Mouse (Mus musculus): Measurements from ENCODE around the gene Pax4.

Pax4 gene

DNA sequence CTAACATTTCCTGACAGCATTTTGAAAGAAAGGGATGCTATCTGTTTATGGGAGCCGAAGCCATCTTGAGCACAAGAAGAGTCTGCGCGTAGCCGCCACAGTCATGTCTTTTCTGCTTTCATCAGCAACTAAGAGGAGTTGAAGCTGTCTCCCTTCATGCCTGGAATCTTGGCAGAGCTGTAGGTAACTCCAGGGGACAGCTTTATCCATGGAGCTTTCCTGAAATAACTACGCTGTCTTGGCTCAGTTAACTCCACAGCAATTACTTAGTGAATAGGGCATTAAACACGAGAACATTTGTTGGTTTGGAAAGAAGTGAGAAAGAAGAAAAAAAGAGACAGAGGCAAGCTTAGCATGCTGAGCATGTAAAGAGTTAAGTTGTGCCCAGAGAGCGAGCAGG is 1.2 kb downstream of the Pax4 start:
- no peak for DNase-seq (ENCODE audit: low read depth, low spot score)

DNA sequence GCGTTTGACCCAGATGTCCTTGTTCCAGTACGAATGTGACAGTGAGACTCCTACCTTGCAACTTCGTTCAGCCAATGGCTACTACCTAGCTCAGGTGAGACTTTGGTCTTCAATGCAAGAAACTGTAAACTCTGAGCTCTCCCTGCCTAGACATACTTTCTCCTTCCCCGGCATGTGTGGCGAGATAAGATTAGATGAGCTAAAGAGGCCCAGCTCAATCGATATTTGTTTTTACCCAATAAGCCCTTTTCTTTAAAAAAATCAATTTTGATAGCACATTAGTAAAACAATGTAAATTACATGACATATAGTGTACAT is 17.7 kb downstream of the Pax4 start:
- DNase-seq (ENCODE audit: low read depth, low spot score): no peak

DNA sequence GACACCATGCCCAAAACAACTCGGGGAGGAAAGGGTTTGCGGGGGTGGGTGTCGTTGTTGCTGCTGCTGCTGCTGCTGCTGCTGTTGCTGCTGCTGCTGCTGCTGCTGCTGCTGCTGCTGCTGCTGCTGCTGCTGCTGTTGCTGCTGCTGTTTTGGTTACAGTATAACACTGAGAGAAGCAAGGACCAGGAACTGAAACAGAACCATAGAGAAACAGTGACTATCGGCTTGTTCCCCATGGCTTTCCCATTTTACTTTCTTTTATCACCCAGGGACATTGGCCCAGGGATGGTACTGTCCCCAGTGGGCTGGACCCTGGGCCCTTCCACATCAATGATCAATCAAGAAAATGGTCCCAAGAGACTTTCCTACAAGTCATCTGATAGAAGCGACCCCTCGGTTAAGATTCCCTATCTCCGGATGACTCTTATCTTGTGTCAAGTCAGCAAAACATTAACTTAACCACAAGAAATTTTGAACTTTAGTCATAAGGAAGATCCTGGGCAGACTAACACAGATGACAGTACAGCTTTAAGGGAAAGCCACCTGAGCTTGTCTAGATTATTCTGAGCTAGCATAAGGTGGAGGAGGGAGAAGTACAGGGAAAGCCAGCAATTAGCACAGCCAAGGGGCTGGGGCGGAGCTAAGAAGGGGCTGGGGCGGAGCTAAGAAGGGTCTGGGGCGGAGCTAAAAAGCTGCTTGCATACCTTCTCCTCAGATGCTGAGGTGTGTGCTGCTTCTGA is 18.2 kb downstream of the Pax4 start:
- peak; percentile 69 for DNase-seq (ENCODE audit: low read depth, low spot score)

DNA sequence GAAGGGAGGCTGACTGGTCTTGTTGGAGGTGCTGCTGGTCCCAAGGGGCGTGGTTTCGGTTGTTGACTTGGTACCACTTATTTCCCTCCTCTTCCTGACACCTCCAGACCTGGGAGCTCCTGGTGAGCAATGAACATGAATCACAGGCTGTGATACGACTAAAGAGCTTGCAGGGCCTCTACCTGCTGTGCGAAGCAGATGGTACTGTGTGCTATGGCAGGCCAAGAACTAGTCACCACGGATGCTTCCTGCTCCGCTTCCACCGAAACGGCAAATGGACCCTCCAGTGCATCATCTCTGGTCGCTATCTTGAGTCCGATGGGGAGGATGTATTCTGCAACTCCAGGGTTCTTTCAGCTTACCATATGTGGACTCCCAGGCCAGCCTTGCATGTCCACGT is 19.3 kb downstream of the Pax4 start:
- DNase-seq (ENCODE audit: low read depth, low spot score): no peak

DNA sequence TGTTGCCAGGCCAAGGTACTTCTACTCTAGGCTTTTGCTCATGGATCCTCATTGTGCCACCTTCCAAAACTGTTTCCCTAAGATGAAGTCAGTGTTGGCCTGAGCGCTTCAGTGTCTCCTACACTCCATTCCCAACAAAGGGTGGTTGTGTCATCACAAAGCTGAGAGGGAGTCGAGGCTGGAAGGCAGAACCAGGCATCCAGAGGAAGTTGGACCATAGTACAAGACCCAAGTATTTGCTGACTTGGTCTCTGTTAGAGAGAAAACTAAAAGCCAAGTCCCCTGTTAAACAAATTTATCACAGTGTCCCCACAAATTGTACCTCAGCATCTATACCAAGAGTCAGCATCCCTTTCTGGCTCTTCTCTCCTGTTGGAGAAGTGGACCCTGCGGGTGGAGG is 20.9 kb downstream of the Pax4 start, which contains the start of gene Gcc1:
TSS of gene Gcc1 (minus strand) at position 101 of the 400 bp plus-strand sequence.
- DNase-seq (ENCODE audit: low read depth, low spot score): no peak

DNA sequence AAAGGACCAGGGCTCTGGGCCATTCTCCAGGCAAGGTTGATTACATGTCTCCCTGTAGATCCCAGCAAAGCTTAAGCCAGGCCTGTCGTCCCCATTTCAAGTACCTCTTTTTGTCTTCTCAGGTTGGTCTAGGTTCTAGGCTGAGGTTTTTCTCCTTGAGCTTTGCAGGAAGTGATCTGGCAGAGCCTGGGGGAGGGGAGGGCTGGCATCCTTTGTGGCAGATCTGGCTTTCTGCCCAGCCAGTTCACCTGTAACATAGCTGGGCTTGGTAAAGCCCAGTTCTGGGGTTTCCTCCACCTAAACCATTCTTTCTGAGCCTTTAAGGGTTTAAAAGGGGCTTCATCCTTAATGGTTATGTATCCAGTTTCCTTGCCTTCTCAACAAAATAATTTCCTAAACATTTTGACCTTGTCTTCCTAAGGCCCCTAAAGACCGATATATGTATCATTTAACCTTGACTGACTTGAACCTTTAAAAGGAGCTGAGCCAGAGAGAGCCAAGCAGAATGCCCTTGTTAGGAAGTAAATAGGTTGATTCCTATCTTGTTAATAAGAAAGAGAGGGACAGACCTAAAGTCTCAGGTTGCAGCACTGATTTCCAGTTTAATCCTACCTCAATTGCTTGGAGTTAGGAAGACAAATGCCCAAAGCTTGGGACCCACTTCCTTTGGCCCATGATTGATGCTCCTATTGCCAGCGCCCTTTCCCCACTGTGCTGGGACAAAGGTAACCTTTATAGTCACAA is 21.9 kb downstream of the Pax4 start, which contains the start of gene Fscn3:
TSS of gene Fscn3 (plus strand) at position 694 of the 744 bp plus-strand sequence.
- no peak for DNase-seq (ENCODE audit: low read depth, low spot score)

DNA sequence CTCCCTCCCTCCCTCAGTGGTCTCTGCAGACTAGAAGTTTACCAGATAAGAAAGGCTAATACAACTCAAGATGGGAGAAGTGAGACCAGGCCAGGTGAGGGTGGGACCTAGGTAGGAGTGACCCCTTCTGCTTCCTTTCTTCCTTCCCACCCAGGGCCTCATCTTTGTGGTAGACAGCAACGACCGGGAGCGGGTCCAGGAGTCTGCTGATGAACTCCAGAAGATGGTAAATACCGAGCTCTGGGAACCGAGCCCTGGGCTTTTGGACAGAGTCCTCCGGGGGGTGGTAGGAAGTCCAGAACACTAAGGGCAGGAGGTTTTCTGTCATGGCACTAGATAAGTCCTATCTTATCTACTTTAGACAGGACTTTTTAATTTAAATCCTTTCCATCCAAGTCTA is 24.1 kb downstream of the Pax4 start:
- DNase-seq (ENCODE audit: low read depth, low spot score): no peak

DNA sequence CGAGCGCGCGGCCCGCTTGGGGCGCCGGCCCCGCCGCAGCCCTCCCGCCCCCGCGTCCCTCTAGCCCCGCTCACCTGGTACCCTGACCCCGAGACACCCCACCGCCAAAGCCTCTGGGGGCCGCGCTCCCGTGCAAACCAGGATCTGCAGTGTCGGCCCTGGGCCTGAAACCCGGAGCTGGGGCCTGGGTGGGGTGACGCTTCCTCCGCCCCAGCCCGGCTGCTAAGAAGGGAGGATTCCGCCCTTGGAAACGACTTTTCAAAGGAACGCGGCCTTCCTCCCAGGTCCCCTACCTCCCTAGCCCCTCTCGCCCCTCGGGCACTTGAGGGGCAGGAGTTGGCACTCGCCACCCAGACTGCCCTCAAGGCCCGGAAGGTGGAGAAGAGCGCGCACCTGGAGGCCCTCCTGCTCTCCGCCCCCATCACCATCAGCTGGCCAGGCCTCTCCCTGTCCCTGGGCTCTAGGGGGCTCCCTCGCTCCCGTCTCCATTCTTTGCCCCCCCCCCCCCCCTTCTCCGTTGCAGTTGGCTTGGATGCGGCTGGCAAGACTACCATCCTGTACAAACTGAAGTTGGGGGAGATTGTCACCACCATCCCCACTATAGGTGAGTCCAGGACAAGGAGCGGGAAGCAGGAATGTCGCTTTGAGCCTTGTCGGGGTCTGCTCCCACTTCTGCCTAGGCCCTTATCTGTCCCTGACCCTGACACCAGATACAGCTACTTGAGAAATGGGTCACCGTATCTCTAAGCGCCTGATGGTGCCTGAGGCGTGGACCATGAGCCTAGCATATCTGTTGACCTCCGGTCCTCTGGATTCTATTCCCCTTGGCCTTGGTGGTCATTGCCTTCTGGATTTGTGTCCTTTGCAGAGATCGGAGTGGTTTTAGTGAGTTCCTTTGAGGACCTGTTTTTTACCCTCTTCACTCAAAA is 25.1 kb downstream of the Pax4 start:
- DNase-seq (ENCODE audit: low read depth, low spot score): peak; percentile 50

DNA sequence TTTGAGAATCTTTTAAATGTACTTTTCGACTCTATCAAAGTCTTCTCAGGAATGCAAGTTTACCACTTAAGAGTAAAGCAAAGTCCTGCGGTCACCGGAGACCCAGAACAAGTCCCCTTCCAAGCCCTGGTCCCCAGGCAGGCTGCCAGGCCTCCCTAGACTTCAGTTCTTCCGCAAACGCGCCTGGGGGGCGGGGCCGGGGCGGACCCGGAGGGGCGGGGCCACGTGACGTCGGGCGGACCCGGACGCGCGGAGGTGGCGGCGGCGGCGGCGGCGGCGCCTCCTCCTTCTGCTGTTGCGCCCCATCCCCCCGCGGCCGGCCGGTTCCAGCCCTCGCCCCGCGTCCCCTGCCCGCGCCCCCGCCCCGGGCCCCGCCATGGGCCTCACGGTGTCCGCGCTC is 25.8 kb downstream of the Pax4 start, which contains the start of gene Arf5:
TSS of gene Arf5 (plus strand) at position 248 of the 400 bp plus-strand sequence.
- DNase-seq (ENCODE audit: low read depth, low spot score): peak; percentile 86

DNA sequence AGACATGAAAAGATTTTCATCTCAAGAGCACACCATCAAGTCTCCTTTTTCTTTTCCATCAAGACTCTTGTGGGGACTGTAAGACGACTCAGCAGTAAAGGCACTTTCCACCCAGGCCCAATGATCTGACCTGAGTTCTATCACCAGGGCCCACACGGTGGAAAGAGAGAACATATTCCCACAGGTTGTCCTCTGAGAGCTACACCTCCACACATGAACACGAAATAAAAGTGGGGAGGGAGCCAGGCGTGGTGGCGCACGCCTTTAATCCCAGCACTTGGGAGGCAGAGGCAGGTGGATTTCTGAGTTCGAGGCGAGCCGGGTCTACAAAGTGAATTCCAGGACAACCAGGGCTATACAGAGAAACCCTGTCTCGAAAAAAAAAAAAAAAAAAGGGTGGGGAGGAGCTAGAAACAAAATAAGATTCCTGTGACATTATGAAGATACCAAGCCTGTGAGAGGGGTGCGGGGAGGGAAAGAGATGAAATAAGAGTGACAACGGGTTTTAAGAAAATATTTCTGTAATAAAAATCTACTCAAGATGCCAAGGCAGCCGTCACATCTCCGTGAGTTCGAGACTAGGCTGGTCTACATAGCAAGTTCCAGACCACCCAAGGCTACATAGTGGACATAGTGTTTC is 26.4 kb downstream of the Pax4 start:
- no peak for DNase-seq (ENCODE audit: low read depth, low spot score)

DNA sequence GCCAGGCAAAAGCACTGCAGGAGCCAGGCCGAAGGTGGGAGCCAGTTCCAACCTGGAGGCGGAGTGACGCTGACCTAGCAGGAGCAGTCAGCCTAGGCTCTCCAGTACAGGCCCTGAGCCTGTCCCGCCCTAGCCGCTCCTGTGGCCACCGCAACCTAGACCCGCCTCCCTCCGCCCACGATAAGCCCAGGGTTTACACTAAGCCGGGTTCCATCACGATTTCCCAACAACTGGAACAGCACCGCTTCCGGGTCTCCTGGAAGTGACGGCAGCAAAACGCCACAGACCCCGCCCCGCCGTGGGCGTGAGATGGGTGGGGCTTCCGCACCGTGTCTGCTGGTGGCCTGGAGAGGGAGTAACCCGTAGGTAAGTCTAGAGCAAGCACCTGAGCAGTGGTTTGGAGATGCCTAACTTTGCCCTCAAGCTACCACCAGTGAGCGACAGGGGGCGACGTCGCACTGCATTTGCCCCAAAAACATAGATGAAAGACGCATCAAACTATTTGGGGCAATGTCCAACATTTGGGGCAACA is 27.6 kb downstream of the Pax4 start:
- DNase-seq (ENCODE audit: low read depth, low spot score): peak; percentile 97

DNA sequence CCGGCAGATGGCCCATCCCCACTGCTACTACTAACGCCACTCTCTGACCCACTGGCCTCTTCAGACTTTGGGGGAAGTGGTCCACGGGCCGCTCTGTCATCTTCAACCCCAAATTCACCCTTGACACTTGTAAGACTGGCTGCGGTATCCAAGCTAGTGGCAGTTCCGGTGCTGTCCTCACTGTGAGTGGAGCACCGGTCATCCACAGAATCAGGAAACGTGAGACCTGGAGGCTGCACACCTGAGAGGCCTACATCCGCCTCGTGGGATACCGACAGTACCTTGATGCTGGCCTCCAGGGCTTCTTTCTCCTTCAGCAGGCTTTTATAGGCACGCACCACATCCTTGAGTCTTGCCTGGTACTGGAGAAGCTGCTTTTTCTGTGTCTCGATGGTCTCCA is 28.3 kb downstream of the Pax4 start:
- no peak for DNase-seq (ENCODE audit: low read depth, low spot score)

DNA sequence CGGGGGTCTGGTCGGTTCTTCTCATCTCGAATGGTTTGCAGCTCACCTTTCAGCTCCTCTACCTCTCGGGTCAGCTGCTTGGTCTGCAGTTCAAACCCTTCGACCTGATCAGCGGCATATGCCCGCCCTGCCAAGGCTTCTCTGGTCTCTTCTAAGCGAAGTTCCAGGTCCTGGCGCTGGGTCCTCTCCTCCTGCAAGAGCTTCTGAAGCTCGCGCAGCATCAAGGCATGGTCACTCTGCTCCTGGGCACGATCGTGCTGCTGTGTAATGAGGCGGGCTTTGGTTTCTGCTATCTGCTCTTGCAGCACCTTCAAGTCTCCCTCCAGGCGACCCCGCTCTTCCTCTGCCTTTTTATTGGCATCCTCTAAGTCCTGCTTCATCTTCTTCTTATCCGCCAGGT is 28.8 kb downstream of the Pax4 start:
- no peak for DNase-seq (ENCODE audit: low read depth, low spot score)

DNA sequence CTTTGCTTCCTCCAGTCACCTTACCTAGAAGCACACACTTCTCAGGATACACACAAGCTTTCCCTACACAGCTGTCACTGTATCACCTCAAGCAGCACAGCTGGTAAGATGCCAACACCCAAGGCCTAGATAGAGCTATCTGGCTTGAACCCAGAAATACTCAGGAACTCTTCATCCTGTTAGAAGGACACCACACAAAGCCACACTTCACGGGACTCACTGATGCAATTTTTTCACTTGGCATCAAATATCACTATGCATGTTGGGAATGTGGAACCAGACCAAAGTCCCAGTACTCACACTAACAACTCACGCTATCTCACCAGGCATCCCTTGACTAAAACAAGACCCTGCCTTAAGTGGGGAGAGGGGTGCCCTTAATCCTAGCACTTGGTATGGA is 29.5 kb downstream of the Pax4 start:
- DNase-seq (ENCODE audit: low read depth, low spot score): no peak

DNA sequence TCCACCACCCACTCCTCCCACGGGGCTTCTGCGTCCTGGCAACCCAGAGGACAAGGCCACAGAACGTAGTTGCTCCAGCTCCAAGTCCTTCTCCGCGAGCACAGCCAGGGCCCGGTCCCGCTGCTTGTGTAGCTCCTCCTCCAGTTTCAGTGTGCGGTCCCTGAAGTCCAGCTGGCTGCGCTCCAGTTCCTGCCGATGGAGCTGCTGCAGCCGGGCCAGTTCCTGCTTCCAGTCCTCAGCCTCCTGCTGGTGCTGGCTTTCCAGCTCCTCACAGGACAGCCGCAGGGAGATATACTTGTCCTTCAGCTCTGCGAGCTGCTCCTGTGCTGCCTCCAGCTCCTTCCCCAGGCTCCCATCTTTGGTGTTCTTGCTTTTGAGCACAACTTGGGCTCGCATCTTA is 30.7 kb downstream of the Pax4 start:
- no peak for DNase-seq (ENCODE audit: low read depth, low spot score)

DNA sequence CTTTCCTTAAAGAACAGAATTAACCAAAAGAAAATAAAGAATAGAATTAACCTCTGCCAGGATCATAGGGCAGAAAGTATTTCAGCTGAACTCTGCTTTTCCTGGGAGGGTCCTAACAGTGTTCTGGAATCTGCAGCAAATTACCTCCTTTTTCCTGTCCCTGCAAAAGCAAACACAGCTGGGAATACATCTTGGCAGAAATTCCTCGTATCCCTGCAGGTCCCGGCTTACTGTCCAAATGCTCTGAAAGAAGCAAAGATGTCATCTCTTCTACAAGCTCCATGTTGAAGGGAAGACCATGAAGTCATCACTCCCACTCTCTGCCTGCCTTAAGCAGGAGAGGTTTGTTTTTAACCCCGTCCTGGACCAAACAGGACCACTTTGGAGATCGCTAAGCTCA is 32.2 kb downstream of the Pax4 start:
- no peak for DNase-seq (ENCODE audit: low read depth, low spot score)

DNA sequence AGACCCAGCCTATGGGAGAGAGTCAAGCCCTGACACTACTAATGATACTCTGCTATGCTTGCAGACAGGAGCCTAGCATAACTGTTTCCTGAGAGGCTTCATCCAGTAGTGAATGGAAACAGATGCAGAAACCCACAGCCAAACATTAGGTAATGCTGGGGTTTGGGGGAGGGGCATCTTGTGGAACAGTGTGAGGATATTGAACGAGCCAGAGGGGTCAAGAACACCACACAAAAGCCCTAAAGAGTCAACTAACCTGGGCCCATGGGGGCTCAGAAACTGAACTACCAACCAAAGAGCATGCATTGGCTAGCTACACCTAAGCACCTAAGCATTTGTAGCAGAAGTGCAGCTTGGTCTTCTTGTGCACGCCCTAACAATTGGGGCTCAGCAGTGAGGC is 37.9 kb downstream of the Pax4 start:
- no peak for DNase-seq (ENCODE audit: low read depth, low spot score)

DNA sequence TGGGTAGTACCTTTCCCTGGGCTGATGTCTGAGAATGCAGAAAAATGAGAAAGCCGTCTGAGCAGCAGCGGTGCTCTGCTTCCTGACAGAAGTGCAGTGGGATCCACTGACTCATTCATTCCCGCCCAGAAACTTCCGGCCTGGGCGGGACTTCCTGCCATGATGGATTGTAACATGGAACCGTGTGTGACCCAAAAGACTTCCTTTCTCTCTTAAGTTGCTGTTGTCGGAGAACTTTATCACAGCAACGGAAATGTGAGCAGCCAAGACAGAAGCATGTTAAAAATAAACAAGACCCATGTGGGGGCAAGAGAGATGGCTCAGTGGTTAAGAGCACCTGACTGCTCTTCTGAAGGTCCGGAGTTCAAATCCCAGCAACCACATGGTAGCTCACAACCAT is 39.1 kb downstream of the Pax4 start:
- peak; percentile 33 for DNase-seq (ENCODE audit: low read depth, low spot score)

DNA sequence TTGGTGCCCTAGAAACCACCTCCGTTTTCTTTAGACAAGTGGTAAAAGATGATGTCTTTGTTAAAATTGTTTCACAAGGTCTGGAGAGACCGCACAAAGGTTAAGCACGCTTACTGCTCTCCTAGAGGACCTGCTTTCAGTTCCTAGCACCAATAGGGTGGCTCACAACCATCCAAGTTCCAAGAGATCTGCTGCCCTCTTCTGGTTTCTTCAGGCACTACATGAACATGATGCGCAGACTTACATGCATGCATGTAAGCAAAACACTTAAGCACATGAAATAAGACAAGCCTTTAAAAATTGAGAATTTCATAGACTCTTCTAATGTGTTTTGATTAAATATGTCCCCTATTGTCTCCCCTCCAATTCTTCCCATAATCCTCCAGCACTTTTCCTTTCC is 49.4 kb downstream of the Pax4 start:
- DNase-seq (ENCODE audit: low read depth, low spot score): peak; percentile 72

DNA sequence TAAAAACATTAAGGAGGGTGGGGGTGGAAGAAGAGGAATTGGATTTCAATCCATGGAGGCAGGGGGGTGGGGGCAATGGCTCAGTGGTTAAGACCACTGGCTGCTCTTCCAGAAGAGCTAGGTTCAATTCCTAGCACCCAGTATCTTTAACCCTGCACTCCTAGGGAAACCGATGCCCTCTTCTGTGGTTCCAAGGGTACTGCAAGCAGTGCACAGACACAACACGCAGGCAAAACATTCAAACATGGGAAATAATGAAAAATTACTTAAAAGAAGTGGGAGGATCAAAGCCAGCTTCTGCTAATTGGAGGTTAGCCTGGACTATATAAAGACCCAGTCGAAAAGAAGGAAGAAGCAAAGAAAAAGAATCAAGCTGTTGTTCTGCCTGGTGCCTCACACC is 50.4 kb downstream of the Pax4 start:
- DNase-seq (ENCODE audit: low read depth, low spot score): peak; percentile 45

DNA sequence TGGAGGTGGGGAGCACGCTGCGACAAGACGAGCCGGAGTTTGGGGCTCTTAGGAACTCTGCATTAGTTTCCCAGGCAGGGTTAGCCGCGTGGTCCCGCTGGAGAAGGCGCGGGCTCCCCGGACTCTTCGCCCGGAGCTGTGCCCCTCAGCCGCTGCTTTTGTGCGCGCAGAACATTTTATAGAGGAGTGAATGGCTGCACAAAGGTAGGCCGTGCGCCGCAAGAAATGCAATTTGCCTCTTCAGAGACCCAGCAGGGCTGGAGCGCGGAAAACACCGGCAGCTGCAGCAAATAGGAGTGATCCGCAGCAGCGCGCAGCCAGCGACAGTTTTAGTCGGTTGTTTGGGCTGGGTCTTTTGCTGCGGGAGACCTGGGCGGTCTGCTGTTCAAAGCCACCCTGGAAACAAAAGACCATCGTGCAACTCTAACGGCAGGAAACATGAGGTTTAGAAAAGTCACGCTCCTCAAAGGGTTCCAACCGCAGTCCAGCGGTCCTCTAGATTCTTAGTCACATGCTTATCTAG is 51.4 kb downstream of the Pax4 start, which contains the start of gene Zfp800:
TSS of gene Zfp800 (minus strand) at position 325 of the 523 bp plus-strand sequence.
- DNase-seq (ENCODE audit: low read depth, low spot score): peak; percentile 53
